Comparison of ENCODE assay signal across 20 mouse cellular contexts in the genomic region with DNA sequence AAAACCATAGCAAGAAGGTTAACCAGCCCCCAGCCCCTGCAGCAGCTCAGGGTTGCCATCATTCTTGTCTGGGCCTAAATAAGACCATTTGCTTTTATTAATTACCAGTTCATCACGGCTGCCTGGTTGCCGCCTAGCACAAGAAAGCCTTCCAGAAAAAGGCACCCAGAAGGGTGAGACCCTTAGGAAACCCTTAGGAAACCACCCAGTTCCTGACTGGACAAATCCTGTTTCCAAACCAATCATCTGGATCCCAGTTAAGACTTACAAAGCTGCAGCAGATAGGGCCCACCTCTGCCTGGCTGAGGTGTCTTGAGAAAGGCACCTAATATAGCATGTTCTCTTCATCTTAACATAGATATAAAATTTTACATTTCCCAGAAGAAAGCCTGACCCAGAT.
"Had no signal": no experiment of that assay in that cellular context is flagged by ENCODE, and none has a peak within 500 bp of the region (broad histone marks: within the 10 kb centered on the region; RNA-seq: fewer than 3 reads in every experiment).

No protein-coding gene starts in this region.

- H3K9ac ChIP-seq: kidney, embryonic 15.5 days; liver, embryonic 12.5 days; liver, embryonic 15.5 days; lung, embryonic 15.5 days; midbrain, embryonic 12.5 days; midbrain, embryonic 15.5 days; neural tube, embryonic 12.5 days; neural tube, embryonic 15.5 days had no signal

- H3K9me3 ChIP-seq: kidney, embryonic 15.5 days; liver, embryonic 12.5 days; liver, embryonic 15.5 days; lung, embryonic 15.5 days; midbrain, embryonic 12.5 days; midbrain, embryonic 15.5 days; neural tube, embryonic 12.5 days; neural tube, embryonic 15.5 days had no signal

- H3K27ac ChIP-seq: left cerebral cortex, adult 2 months; liver, embryonic 15.5 days; macrophage; midbrain, embryonic 12.5 days; midbrain, embryonic 15.5 days; neural tube, embryonic 12.5 days; neural tube, embryonic 15.5 days had no signal

- H3K4me1 ChIP-seq: midbrain, embryonic 12.5 days; midbrain, embryonic 15.5 days; neural tube, embryonic 12.5 days had no signal

- H3K4me2 ChIP-seq: kidney, embryonic 15.5 days; liver, embryonic 12.5 days; liver, embryonic 15.5 days; lung, embryonic 15.5 days; midbrain, embryonic 12.5 days; midbrain, embryonic 15.5 days; neural tube, embryonic 12.5 days; neural tube, embryonic 15.5 days had no signal

- ATAC-seq: liver, embryonic 12.5 days; midbrain, embryonic 15.5 days had no signal

- H3K4me3 ChIP-seq: kidney, embryonic 15.5 days; left cerebral cortex, adult 2 months; liver, embryonic 12.5 days; liver, embryonic 15.5 days; lung, embryonic 15.5 days; midbrain, embryonic 12.5 days; midbrain, embryonic 15.5 days; neural tube, embryonic 12.5 days; neural tube, embryonic 15.5 days had no signal

- DNase-seq: kidney, postnatal 10 days; layer of hippocampus, postnatal 36 days; lung, adult 18-20 months; lung, postnatal 14 days; right cerebral cortex, adult 18-20 months; right cerebral cortex, postnatal 14 days; right cerebral cortex, postnatal 4 days; thymus, adult 2 months; thymus, postnatal 14 days; thymus, postnatal 4 days had no signal

- H3K36me3 ChIP-seq: kidney, embryonic 15.5 days; liver, embryonic 12.5 days; liver, embryonic 15.5 days; lung, embryonic 15.5 days; midbrain, embryonic 12.5 days; midbrain, embryonic 15.5 days; neural tube, embryonic 12.5 days; neural tube, embryonic 15.5 days had no signal

- H3K27me3 ChIP-seq: kidney, embryonic 15.5 days; liver, embryonic 15.5 days; lung, embryonic 15.5 days; midbrain, embryonic 12.5 days; midbrain, embryonic 15.5 days; neural tube, embryonic 12.5 days; neural tube, embryonic 15.5 days had no signal
